Mouse (Mus musculus): Measurements from ENCODE around the gene Zdhhc6.

Gene Zdhhc6

GRCm38 (mm10) chr19:55300525-55300924 is 15.3 kb downstream of the Zdhhc6 start:
- no peak for DNase-seq (ENCODE audit: low spot score in 2 of 2)

- DNase-seq (ENCODE audit: low spot score in 2 of 2): no peak
Observed at GRCm38 (mm10) chr19:55299378-55299777, 16.5 kb downstream of the Zdhhc6 start.

- DNase-seq (ENCODE audit: low spot score in 2 of 2): no peak
Observed at GRCm38 (mm10) chr19:55297961-55298360, 17.9 kb downstream of the Zdhhc6 start.

GRCm38 (mm10) chr19:55297489-55297888 is 18.3 kb downstream of the Zdhhc6 start:
- no peak for DNase-seq (ENCODE audit: low spot score in 2 of 2)

GRCm38 (mm10) chr19:55296301-55296700 is 19.5 kb downstream of the Zdhhc6 start:
- no peak for DNase-seq (ENCODE audit: low spot score in 2 of 2)

DNA sequence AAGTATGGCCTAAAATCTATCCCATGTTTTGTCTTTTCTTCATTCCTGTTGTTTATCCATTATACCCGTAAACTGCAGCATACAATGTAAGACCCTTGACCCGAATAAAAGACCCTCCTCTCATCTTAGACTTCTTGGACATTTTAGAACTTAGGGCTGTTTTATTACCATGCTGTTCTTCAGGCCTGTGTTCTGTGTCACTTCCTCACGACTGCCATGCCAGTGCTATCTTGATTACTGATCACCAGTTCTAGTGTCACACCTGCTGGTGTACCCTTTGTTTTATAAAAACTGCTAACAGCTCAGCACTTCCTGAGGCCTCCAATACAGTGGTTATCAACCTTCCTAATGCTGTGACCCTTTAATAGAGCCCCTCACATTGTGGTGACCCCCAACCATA is 20.3 kb downstream of the Zdhhc6 start:
- no peak for DNase-seq (ENCODE audit: low spot score in 2 of 2)

DNA sequence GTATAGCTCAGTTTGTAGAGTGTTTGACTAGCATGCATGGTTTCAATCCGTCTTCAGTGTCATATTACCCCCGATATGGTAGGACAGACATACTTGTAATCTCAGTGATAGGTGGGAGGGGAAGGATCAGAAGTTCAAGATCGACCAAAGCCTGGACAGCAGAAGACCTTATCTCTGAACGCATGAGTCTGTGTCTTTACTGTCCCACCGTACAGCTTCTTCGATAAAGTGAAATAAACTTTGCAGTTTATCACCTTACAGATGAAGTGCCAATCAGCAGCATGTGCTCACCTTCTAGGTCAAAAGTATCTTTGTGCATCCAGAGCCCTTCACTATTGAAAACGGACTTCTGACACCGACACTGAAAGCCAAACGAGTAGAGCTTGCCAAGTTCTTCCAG is 20.8 kb downstream of the Zdhhc6 start:
- DNase-seq (ENCODE audit: low spot score in 2 of 2): no peak

- no peak for DNase-seq (ENCODE audit: low spot score in 2 of 2)
Observed at GRCm38 (mm10) chr19:55293175-55293574, 22.7 kb downstream of the Zdhhc6 start.

DNA sequence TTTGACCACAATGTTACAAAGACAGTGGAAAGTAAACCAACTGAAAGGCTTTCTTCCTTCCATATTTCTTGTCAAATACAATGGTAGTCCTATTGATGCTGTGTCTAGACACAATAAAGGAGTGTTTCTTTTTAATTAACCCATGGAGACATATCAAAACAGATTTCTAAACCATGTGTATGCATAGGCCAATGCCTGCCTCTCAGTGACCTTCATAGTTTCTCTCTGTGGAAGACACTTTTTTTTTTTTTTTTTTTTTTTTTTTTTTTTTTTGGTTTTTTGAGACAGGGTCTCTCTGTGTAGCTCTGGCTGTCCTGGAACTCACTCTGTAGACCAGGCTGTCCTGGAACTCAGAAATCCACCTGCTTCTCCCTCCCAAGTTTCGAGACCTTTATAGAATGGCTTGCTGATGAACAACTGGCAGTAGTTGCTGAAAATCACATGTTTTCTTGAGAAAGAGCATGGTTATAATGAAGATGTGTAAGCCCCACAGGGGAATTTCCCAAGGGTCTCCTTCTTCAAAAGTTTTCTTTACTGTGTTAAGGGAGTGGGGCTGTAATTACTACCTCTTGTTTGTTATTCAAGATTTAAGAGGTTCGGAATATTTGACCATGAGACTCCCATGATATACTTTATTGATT is 23.5 kb downstream of the Zdhhc6 start:
- no peak for DNase-seq (ENCODE audit: low spot score in 2 of 2)

- no peak for DNase-seq (ENCODE audit: low spot score in 2 of 2)
Observed at GRCm38 (mm10) chr19:55290621-55291270, 25.1 kb downstream of the Zdhhc6 start.

DNA sequence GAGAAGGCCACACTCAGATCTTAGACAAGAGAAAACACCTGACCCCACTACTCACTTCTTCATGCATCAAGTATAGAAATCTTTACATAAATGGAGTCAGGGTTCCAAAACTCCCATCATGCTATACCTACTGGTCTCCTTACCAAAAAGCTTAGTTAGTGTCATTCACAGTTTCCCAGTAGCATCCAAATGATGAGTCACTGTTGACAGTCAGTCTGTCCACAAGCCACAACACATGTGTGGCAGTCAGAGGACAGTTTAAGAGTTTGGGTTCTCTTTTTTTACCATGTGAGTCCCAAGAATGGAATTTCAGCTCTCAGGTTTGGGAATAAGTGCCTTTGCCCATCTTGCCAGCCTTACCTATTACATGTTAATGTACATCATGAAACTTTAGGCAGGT is 26.9 kb downstream of the Zdhhc6 start:
- no peak for DNase-seq (ENCODE audit: low spot score in 2 of 2)

DNA sequence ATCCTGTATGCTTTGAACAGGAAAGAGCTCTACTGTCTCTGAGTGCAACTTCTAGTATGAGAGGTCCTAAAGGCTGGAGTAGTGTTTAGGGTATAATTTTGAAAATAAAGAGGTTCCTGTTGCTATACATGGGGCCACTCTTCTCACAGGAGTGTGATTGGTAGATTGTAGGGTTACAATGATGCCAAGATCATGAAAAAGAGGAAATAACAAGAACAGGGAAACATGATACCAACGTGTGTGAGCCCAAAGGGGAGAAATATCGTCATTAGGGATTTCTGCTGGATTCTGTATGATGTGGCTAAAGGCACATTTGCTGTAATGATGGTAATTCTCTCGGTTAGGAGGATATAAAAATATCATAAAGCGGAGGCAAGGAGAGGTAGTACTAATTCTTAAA is 29.8 kb downstream of the Zdhhc6 start:
- no peak for DNase-seq (ENCODE audit: low spot score in 2 of 2)

DNA sequence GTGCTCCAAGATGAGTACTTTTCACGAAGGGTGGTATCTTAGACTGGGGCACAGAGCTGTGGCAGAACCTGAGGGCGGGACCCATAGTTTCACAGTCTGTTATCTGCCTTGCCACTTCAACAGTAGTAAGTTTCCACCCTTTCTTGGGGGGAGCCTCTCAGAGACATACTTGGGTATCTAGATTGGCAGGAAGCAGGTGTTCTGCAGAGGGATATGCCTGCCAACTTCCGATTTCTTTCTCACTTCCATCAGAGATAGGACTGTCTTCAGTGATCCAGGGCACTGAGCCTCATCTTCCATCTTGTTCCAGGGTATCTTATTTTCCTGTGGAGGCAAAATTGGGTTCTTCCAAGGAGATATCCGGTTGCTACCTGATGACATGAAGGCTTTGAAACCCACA is 31.7 kb downstream of the Zdhhc6 start:
- no peak for DNase-seq (ENCODE audit: low spot score in 2 of 2)

GRCm38 (mm10) chr19:55276770-55277169 is 39.1 kb downstream of the Zdhhc6 start:
- DNase-seq (ENCODE audit: low spot score in 2 of 2): no peak

- DNase-seq (ENCODE audit: low spot score in 2 of 2): no peak
Observed at GRCm38 (mm10) chr19:55276100-55276499, 39.7 kb downstream of the Zdhhc6 start.

DNA sequence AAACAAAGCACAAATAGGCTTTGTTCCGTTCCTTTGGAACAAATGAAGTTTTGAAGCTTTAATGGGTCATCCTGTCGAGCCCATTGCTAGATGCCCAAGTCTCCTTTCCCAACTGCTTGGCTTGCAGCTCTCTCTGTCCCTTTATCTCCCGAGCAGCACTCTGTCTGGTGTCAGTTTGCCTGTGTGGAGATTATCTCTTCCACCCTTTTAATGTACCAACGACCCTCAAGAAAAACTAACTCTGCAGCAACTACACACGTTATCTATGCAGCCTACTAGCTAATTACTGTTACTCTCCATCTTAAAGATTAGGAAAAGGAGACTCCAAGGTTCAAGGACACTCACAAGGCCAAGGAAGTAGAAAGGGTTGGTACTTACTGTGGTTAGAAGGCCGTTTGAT is 42.5 kb downstream of the Zdhhc6 start:
- no peak for DNase-seq (ENCODE audit: low spot score in 2 of 2)

DNA sequence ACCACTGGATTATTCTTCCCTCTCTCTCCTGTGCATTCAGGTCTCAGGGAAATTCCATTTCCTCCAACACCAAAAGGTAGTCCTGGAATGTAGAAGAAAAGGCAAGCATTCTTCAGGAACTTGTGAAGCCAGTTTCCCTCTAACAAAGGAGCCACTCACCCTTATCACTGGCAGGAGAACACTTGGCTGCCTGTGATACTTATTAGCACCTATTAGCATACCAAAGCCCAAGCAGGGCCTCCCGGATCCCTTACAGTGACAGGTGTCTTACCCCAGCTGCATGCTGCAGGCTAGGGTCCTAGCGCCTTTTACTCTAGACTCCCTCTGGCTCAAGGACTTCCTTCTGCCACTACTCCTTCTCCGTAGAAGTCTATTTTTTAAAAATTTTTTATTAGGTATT is 44.4 kb downstream of the Zdhhc6 start:
- DNase-seq (ENCODE audit: low spot score in 2 of 2): no peak

DNA sequence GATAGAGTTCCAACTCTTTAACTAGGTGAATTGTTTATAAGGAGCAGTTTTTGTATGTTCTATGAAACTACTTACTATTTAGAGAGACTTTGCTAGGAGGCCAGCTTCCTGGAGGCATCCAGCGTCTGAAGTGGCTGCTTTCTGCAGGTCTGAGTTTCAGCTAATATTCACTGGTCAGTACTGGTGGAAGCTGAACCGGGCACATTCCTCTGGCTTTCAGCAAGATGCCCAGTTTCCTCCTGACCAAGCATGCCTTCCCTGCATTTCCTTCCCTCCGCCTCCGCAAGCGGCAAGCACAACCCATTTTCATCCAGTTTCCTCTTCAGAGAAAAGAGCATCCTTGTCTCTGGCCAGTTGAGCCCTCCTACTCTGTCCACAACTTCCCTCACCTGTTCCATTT is 46.8 kb downstream of the Zdhhc6 start:
- DNase-seq (ENCODE audit: low spot score in 2 of 2): no peak

DNA sequence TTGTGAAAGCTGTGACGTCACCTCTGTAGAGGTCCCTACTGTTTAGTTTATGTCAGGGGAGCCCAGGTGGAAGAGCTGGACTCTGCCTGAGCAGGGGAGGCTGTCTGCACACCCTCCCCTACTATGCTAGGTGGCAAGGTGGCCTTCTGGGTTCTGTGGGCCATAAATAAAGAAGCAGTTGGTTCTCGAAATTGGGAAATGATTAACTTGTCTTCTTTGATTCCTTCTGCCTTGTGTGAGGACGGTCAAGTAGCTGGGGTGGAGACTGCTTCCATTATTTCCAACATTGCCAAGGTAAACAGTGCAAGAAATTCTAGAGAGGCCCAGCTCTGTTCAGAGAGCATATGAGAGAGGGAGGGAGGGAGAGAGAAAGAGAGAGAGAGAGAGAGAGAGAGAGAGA is 47.7 kb downstream of the Zdhhc6 start:
- no peak for DNase-seq (ENCODE audit: low spot score in 2 of 2)

- DNase-seq (ENCODE audit: low spot score in 2 of 2): no peak
Observed at GRCm38 (mm10) chr19:55266786-55267185, 49.0 kb downstream of the Zdhhc6 start.

- DNase-seq (ENCODE audit: low spot score in 2 of 2): no peak
Observed at GRCm38 (mm10) chr19:55265269-55265668, 50.6 kb downstream of the Zdhhc6 start.

DNA sequence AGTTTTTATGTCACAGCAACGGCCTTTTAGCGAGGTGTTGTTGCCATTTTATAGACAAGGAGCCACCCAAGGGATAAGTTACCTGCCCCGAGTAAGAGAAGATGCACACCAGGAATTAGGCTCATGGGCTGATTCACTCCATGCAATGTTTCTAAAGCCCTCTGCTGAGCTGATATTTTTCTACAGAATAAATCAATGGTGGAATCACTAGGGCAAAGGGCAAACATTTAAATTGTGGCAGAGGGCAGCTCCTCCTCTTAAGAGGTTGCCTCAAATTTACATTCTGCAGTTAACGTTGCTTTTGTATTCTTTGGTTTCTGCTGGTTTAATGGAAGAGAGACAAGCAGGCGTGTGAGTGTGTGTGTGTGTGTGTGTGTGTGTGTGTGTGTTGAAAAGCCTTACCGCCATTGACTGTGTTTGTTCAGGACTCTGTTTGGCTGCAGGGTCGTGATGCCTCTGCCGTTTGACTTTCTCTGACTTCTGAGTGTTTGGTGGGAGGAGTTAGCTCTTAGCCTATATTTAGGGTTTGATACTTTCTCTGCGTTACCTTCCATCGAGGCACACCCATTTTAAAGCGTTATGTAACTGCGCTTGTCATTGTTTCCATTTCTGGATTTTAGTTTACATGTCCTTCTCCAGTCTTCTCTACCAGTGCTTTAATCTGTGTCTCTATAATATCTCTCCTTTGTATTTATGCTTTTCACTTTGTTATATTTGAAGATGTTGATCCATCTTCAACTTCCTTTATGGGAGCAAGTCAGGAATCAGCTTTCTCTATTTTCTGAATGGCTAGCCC is 55.2 kb downstream of the Zdhhc6 start:
- no peak for DNase-seq (ENCODE audit: low spot score in 2 of 2)

GRCm38 (mm10) chr19:55258514-55258913 is 57.3 kb downstream of the Zdhhc6 start:
- no peak for DNase-seq (ENCODE audit: low spot score in 2 of 2)
